Mouse (Mus musculus): ENCODE results near the gene Stk32b.

Gene Stk32b

DNA sequence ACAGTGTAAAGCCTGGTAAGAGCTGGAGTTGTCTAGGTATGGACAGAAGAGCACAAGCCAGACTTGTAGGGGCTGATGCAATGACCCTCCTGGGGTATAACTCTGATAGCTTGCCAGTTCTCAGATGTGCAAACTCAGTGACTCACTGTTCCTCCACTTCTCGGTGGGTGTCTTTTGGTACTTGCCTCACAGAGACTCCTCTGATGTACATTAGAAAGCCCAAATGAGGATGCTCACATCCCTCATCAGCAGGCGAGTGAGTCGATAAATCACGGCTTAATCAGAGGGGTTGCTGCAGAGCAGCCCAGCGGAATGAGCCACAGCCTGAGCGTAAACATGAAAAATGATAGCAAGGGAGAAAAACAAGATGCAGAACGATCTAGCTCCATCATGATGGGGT, 46.2 kb downstream of the Stk32b start:
- in situ Hi-C loops (cut with MboI; ENCODE audit: unreplicated experiment in 2 of 2) = no loop called here

DNA sequence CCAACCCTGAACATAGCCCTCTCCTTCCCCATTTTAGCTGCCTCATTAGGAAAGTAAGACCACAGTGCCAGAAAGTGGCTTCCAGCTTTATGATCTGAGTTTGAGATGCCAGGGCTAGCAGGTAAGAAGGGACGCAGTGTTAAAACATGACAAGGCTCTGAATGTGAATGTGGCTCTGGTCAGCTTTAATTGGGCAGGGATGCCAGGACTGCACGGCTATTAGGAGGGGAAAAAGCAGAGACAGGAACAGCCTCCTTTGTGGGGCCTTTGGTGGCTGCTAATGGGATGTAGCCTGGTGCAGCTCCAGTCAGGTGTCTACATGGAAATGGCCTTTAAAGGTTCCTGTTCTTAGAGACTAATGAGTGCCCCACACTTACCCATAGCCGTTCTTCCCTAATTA, 52.0 kb downstream of the Stk32b start:
- in situ Hi-C loops (cut with MboI; ENCODE audit: unreplicated experiment in 2 of 2) = no loop called here

DNA sequence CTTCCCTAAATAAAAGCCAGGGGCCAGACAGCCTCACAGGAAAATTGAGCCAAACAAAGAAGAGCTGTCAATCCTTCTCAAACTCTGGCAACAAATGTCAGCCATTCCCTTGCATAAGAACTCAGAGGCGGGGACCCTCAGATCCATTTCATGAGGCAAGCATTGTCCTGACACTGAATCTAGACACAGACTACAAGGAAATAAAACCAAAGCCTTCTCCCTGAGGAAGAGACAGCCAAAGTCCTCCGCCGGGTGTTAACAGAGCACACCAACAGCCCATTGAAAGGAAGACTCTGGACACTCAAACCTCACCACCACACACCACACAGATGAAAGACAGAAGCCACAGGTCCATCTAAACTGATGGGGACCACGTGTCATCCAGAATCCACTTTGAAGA, 57.8 kb downstream of the Stk32b start:
- in situ Hi-C loops (cut with MboI; ENCODE audit: unreplicated experiment in 2 of 2) = no loop called here

DNA sequence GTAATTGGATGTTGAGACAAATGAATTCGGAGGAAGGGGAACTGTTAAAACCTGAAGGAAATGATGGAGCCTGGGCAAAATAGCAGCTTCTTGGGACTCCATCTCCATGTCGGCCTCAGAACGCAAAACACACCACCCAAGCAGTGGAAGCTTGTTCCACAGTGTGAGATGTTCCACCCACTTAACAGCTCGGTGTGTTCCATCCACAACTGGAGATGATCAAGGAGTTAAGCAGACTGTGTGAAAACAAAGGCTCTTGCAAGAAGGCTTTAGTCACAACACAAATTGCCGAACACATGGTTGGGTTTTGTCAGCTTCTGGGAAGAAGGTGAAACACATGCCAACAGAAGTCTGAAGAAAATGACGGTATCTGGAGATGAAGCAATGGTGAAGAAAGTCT, 59.2 kb downstream of the Stk32b start:
- in situ Hi-C loops (cut with MboI; ENCODE audit: unreplicated experiment in 2 of 2) = no loop called here

DNA sequence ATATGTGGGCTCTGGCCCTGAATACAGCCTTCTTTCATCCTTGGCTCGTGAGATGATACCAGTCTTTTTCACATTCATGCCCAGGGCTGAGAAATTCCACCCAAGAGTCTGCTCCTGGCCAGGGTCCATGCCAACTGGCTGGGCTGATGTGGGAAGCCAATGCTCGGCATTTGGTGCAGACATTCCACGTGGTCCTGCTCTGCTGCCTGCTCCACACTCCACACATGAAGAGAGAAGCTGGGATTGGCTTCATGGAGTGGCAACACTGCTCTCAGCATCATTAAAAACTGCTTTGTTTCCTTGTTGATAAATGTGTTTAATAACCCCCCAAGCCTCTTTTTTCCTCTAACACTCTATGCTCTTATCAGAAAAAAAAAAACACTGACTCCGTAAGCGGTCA, 61.8 kb downstream of the Stk32b start:
- in situ Hi-C loops (cut with MboI; ENCODE audit: unreplicated experiment in 2 of 2) = no loop called here

DNA sequence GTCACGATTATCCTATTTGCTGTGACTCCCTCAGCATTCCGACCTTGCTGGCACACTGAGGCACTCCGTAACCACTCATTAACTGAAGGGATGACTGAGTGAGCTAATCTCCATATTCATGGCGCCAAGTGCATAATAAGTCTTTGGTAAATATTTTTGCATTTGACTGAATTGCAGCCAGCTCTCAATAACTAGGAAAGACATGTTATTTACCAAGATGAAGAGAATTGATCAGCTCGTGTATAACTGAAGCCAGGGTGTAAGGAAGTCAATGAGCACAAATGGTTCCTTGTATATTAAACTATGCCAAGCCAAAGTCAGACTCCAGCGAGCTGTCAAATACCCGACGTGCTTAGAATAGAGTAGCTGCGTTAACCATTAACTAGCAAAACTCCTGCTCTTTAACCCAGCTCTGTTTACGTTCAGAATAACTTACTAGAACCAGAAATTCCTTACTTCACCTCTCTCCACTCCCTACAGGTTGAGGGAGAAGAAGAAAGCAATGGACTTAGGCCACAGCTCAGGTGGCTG, 66.2 kb downstream of the Stk32b start:
- in situ Hi-C loops (cut with MboI; ENCODE audit: unreplicated experiment in 2 of 2) = no loop called here

DNA sequence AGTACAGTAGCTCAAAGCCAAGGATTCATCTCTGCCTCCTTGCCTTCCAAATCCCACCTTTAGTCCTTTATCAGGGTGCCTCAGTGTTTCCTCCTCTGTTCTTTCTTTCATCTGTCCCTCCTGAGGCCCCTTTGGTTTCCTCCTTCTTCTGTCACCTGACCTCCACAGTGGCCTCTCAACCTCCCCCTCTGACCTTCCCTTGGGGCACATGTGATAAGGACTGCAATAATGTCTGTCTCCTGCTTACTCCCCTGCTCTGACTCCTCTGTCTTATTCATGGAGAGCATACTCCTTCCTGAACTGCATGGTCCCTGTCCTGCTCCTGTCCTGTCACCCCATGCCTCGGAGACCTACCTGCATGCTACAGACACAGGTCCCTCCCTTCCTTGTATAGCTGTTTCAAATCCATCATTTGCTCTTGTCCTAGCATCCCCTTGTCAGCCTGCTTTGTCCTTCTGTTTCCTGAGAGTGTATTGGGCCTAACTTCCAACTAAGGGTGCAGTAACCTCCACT, 66.8 kb downstream of the Stk32b start:
- in situ Hi-C loops (cut with MboI; ENCODE audit: unreplicated experiment in 2 of 2) = no loop called here

DNA sequence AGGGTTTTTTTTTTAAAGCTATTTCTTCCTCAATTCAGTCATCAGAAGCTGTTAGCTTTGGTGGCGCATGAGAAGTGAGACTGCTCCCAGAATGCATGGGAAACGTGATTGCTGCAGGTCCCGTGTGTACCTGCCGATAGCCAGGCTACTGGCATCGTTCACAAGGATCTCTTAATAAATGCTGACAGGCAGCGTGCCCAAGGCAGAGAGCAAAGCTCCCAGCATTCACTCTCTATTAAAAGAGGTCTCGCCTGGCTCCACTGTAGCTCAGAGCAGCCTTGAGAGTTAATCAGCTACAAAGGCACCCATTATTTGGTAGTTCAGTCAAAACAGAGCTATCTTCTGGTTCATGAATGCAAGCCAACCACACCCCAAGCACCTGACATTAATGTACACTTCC, 72.9 kb downstream of the Stk32b start:
- in situ Hi-C loops (cut with MboI; ENCODE audit: unreplicated experiment in 2 of 2) = no loop called here

DNA sequence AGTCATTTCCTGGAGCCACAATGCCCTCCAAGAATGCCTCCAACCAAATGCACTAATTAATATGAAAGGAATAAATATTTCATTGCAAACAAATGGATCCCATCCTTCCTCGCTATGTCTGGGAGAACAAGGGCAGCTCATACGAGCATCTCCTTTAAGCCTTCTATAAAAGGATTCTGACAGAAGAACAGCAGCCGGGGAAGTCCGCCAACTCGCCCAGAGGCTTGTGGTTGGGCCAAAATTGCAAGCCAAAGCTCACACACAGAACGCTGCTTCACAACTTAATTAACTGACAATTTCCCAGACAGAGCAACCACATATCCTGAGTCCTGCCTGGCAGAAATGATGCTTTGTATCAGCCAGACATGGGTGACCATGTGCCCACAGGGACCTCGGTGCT, 74.5 kb downstream of the Stk32b start:
- in situ Hi-C loops (cut with MboI; ENCODE audit: unreplicated experiment in 2 of 2) = no loop called here

DNA sequence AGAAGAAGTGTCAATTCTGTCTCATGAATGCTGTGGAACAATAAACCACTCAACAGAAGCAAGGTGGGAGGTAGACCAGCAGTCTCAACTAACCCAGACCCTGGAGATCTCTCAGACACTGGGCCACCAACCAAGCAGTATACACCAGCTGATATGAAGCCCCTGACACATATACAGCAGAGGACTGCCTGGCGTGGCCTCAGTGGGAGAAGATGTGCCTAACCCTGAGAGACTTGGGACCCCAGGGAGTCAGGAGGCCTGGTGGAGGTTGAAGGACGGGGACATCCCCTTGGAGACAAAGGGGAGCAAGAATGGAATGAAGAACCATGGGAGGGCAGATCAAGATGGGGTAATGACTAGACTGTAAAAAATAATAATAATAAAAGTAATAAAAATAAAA, 82.2 kb downstream of the Stk32b start:
- in situ Hi-C loops (cut with MboI; ENCODE audit: unreplicated experiment in 2 of 2) = no loop called here

DNA sequence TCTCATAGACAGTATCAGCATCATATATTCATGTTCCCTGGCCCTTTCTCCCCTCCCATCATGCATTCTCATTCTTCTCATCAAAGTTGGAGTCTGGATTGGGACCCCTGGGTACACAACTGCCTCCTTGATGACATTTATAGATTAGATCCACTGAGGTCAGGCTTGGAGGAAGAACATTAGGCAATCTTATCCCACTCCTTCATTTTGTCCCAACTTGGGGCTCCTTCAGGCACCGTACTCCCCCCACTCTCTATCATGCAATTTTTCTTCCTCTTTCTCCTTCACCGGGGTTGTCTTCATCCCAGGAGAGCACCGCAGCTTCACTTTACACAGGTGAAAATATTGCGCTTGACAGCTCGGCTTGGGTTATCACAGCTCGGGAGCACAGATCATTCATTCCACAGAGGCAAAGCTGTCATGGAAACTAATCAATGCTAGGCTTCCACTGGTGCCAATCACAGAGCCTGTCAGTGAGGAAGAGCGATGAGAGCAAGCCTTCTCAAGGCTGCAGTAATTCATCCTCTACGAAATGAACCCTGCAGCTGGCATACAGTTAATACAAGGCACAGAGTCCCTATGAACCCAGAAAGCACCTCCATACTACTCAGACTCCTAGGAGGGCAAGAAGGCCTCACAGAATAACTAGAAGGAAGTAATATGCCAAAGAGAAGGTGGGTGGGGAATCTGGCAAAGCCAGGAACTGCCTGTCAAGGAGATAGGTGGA, 89.4 kb downstream of the Stk32b start:
- in situ Hi-C loops (cut with MboI; ENCODE audit: unreplicated experiment in 2 of 2) = no loop called here

DNA sequence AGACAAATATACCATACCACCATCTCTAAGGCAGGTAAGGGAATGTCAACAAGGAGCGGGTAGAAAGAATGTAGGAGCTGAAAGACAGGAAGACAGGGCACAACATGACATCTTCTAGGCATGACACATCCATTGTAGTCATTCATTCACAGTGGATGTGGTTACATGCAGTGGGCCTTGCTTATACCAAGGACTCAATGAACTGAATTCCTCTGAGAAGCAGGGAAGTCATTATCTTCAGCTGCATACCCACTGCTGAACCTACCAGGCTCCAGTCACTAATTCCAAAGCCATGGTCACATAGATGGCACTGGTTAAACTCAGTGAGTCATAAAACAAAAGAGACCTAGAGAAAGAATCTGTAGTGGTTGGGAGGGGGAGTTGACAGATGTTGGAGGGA, 105.1 kb downstream of the Stk32b start:
- in situ Hi-C loops (cut with MboI; ENCODE audit: unreplicated experiment in 2 of 2) = no loop called here

DNA sequence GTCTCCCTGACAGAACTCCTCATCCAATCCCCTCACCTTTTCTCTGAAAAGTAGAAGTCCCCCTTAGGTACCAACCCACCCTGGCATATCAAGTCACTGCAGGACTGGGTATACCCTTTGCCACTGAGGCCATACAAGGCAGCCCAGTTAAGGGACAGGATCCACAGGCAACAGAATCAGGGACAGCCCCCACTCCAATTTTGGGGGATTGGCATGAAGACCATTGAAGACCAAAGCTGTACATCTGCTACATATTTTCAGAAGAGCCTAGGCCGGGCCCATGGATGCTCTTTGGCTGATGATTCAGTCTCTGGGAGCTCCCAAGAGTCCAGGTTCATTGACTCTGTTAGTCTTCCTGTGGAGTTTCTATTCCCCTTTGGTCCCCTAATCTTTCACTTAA, 117.4 kb downstream of the Stk32b start:
- in situ Hi-C loops (cut with MboI; ENCODE audit: unreplicated experiment in 2 of 2) = no loop called here

DNA sequence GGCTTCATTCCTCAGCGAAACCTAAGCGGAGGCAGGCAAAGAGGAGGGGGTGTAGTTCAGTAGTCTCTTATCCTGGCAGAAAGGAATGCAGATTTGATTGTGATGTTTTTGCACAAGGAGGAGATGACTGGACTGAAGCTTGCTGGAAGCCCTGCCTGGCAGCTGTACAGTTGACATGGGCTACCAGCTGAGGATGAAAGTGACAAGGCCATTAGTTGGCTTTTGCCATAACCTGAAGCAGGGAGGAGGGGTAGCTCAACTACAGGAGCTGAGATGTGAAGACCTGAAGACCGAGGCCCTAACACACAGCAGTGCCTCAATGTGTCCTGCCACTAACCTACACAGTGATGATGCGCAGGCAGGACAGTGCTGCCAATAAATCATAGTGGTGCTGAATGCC, 118.7 kb downstream of the Stk32b start:
- in situ Hi-C loops (cut with MboI; ENCODE audit: unreplicated experiment in 2 of 2) = no loop called here

DNA sequence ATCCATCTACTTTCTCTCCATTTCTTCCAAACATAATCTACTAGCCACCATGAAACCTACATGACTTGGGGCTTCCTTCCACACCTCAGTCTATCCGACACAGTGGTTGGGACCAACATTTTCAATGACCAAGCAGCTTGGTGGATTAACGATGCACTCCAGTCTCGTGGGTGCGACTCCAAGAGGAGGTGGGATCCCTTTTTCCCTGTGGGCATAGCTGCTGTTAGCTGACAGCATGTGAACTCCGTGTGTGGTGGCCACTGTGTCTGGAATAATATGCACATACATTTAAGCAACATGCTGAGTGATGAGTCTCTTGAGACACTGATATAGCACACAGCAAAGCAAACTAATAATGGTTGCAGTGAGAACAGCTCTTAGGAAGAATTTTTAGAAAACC, 124.6 kb downstream of the Stk32b start:
- in situ Hi-C loops (cut with MboI; ENCODE audit: unreplicated experiment in 2 of 2) = no loop called here

DNA sequence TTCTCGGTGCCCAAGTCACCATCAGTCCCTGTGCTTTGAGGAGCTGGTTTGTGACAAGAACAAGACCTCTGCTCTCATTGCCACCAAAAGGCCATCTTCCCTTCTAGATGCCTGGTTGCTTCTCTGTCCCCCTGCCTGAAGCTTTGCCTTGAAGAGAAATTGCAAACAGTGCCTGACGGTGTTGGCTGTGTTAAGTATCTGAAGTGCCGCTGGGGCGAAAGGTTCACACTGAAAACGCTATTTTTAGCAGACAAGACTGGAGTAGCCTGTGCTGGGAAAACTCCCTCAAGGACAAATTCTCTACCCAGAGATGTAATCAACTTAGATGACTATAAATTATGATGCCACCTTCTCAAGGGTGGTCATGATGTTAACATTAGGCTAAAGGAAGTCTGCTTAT, 129.1 kb downstream of the Stk32b start:
- in situ Hi-C loops (cut with MboI; ENCODE audit: unreplicated experiment in 2 of 2) = no loop called here

DNA sequence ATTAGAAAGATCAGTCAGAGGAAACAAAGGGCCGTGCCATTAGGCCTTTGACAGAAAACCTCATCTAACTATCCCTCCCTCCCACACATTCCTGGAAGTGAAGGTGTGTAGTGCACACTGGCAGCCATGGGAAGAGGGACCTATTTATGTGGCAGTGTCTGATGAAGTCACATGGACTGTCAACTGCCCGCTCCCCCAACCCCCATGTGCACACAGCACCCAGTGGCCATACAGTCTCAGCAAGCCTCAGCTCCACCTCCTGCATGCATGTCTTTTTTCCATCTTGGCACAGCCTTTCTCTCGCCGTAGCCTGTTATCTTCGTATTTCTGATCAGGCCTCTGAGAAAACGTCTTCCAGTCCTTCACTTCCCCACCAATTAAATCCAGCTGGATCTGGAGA, 130.9 kb downstream of the Stk32b start:
- in situ Hi-C loops (cut with MboI; ENCODE audit: unreplicated experiment in 2 of 2) = no loop called here

DNA sequence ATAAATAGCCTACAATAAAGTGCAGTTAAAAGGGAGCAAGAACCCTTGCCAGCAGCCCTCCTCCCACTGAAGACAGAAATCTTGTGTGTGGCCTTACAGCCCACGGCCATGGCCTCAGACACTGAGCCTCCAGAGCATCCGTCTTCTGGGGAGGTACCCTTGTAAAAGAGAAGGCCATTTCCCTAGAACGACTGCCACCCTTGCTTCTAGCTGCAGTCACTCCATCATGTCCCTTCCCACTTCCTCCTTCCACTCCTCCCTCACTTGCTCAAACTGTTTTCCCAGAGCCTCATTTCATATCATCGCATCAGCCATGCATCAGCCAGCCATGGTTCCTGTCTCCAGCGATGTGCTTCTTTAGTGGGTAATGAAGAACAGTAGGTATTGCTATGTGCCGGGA, 141.5 kb downstream of the Stk32b start:
- in situ Hi-C loops (cut with MboI; ENCODE audit: unreplicated experiment in 2 of 2) = no loop called here

DNA sequence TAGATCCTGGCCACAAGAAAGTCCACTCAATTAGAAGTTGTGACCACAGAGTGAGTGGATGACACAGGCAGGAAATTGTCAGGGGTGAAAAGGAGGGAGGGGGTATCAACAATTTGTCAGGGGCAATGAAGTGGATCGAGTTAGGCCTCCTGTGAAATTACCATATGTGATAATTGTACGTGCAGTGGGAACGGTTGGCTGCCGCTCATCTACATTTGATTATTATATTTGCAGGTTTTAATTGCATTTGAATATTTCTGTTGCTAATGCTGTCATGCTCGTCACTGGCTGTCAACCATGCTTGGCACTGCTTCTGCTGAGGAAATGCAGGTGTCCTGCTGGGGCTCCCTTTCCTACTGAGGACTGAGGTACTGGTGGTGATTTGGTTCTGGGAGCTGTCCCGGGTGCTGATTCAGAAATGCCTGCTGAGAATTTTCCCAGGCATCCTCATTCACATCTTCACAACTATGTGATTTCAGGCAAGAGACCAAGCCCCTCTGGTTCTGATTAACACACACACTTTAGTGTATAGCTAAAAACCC, 159.6 kb downstream of the Stk32b start:
- in situ Hi-C loops (cut with MboI; ENCODE audit: unreplicated experiment in 2 of 2) = no loop called here

DNA sequence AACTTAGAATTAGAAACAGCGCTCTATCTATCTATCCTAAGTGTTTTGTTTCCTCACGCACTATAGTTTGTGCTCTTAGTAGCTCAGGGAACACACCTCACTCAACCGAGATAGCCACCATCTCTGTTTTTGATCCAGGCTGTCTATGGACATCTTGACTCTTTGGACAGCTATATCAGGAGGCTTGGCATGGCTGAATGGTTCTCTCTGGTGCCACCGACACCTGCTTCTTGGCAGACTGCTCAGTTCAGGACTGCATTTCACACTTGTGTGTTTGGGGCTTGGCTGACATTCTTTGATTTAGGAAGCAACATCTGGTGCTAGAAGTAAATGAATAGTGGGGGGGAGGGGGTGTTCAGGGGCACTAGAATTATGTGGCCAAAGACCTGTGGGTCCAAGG, 162.7 kb downstream of the Stk32b start:
- in situ Hi-C loops (cut with MboI; ENCODE audit: unreplicated experiment in 2 of 2) = no loop called here

DNA sequence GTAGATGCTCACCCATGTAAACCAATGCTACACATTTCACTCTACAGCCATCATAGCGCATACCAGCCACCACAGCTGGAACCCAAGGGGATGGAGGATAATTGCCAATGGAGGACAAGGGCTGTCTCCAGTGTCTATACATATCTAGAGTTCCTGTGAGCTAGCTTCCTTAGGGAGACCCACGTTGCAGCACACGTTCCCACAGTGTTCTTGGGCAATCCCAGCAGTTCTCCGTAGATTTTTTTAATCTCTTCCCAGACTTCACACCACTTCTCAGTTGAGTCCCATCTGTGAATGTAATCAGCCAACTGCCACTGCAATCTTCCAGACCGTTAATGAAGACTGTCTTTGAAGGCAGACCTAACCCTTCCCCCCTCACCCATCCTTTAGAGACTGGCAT, 165.3 kb downstream of the Stk32b start:
- in situ Hi-C loops (cut with MboI; ENCODE audit: unreplicated experiment in 2 of 2) = no loop called here

DNA sequence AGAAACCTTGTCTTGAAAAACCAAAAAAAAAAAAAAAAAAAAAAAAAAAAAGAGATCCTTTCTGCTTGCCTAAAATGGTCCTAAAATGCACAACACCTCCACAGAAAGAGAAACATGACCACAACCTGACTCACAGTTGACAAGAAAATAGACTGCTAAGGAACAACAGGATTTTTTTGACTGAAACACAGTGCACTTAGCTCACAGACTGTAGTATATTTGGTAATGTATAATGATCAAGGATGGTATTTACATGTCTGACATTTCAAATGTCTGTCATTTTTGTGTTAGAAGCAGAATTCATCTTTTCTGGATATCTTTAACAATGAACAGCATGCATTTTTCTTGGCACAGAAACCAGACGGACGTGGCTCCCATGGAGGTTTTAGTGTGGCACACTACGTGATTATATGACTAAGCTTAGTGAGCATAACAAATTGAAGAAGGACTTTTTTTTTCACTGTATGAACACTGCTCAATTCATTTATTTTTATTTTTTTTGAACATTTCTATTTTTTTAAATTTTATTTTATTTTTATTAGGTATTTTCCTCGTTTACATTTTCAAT, 181.2 kb downstream of the Stk32b start:
- in situ Hi-C loops (cut with MboI; ENCODE audit: unreplicated experiment in 2 of 2) = no loop called here

All from v-Abl transformed pro-B cells (cell line).